Mouse (Mus musculus) erythroblast, embryonic 14.5 days (primary cell): ENCODE measurements around the gene Gm49601.

Experiments
- GATA1 ChIP-seq: IDR thresholded peaks from 2 replicates; pipeline ENCODE4 v1.6.1; 2012; ENCODE audit warnings: low read length, inconsistent platforms, mixed read lengths
- TAL1 ChIP-seq: IDR thresholded peaks from 3 replicates; pipeline ENCODE4 v1.6.1; 2012; ENCODE audit warnings: low read length, inconsistent platforms, mixed read lengths

DNA sequence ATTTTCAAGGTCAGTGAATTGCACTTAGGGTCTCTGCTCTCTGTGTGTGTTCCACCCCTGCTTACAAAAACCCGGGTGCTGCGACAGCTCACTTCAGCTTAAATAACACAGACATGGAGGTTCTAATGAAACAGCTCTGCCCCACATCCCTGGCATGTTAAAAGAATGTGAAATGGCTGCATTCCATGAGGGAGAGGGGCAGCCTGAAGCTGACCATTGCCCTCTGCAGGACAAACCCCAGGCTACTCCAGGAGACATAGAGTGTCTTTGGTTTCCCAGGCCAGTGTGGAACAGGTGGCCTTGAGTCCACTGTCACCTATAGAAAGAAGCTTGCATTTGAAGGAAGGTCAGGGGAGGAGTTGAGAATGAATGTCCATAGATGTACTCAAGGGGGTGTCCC lies 45.8 kb downstream of the Gm49601 start:
- TF ChIP-seq TAL1 (no peak), GATA1 (no peak)
